Mouse (Mus musculus) liver, postnatal 0 days (tissue): ENCODE measurements at regions not wholly inside any gene's neighbourhood (a gene's known extent, or its start where the extent isn't known, plus 50 kb on each side); places are given as distances from the start of the nearest gene placed in this dataset.
"Not testable (repeated sequence)": the region's sequence is repeated elsewhere in the genome, so short reads cannot be mapped to it uniquely, and the experiment has no call there.

Experiments
- ATAC-seq: fragments of 200-750 bp; cut with Nextera tagmentation; 2 replicates; pipeline ENCODE4 v1.8.0; 2017; ENCODE audit warnings: mild to moderate bottlenecking, moderate library complexity
- DNase-seq: peaks from one replicate; pipeline ENCODE4 v3.0.0-alpha.2; 2016
- H3K27ac ChIP-seq: fragments of 300-500 bp; sonication (generic); 2 replicates; pipeline ENCODE4 v1.5.1; 2014; ENCODE audit warnings: antibody characterized with exemption, moderate library complexity, mild to moderate bottlenecking, low read depth
- H3K27me3 ChIP-seq: fragments of 300-500 bp; sonication (generic); 2 replicates; pipeline ENCODE4 v1.6.1; 2014; ENCODE audit warnings: low read length, control low read depth, mixed read lengths; ENCODE audit not compliant: insufficient read depth
- H3K36me3 ChIP-seq: fragments of 300-500 bp; sonication (generic); replicated peaks from 2 replicates; pipeline ENCODE4 v1.6.1; 2014; ENCODE audit warnings: mild to moderate bottlenecking, control low read depth, low read length, moderate library complexity, mixed read lengths; ENCODE audit not compliant: insufficient read depth
- H3K4me1 ChIP-seq: fragments of 300-500 bp; sonication (generic); 2 replicates; pipeline ENCODE4 v1.6.1; 2014; ENCODE audit warnings: antibody characterized with exemption, mild to moderate bottlenecking, control low read depth; ENCODE audit not compliant: insufficient read depth
- H3K4me2 ChIP-seq: fragments of 300-500 bp; sonication (generic); 2 replicates; pipeline ENCODE4 v1.6.1; 2014; ENCODE audit warnings: low read depth, mild to moderate bottlenecking, low read length, moderate library complexity, mixed read lengths
- H3K4me3 ChIP-seq: fragments of 300-500 bp; sonication (generic); 2 replicates; pipeline ENCODE4 v1.5.1; 2014; ENCODE audit warnings: low read depth, low read length
- H3K9ac ChIP-seq: fragments of 300-500 bp; sonication (generic); replicated peaks from 2 replicates; pipeline ENCODE4 v1.6.1; 2014; ENCODE audit warnings: mild to moderate bottlenecking, moderate library complexity
- H3K9me3 ChIP-seq: fragments of 300-500 bp; sonication (generic); 2 replicates; pipeline ENCODE4 v1.6.1; 2016; ENCODE audit warnings: mild to moderate bottlenecking, control low read depth, low read length, mixed read lengths
- CTCF ChIP-seq: sonication (generic); IDR thresholded peaks from 2 replicates; pipeline ENCODE4 v1.5.1; 2016; ENCODE audit warnings: antibody characterized with exemption, low read depth
- EP300 ChIP-seq: IDR thresholded peaks from 2 replicates; pipeline ENCODE4 v1.6.1; 2016; ENCODE audit warnings: antibody characterized with exemption, low read depth, mild to moderate bottlenecking
- WGBS: fragments of 180-500 bp; shearing (Covaris S2); extraction: QIAGEN DNeasy Blood & Tissue Kit; methylation state at CpG from one replicate; pipeline ENCODE4 v1.1.7; 2014; ENCODE audit not compliant: insufficient replicate concordance; 5-methylcytosine and 5-hydroxymethylcytosine counted together

GRCm38 (mm10) chr10:99581074-99581473, 178.4 kb downstream of the Csl start:
- H3K4me2 ChIP-seq, result no peak overlapping the region
- H3K27me3 ChIP-seq, result no peaks in the 10 kb centered on the region
- no peak overlapping the region for H3K9ac ChIP-seq
- H3K27ac ChIP-seq, result no peak overlapping the region
- H3K9me3 ChIP-seq, result no peaks in the 10 kb centered on the region
- no peak for TF ChIP-seq EP300
- TF ChIP-seq CTCF, result no peak
- no peaks in the 10 kb centered on the region for H3K36me3 ChIP-seq
- H3K4me3 ChIP-seq, result no peak overlapping the region
- H3K4me1 ChIP-seq, result peaks cover 4% of the 10 kb centered on the region; the same call in 1 of the 2 replicates
- ATAC-seq, result no peak
- DNase-seq, result peak; percentile 27
- WGBS, result 39% methylated on average over 8 of the region's 8 CpGs

- H3K4me2 ChIP-seq, result no peak overlapping the region
- H3K4me3 ChIP-seq, result no peak overlapping the region
- no peaks in the 10 kb centered on the region for H3K9me3 ChIP-seq
- WGBS, result 52% methylated on average over 2 of the region's 2 CpGs
- no peak overlapping the region for H3K9ac ChIP-seq
- ATAC-seq (no peak), DNase-seq (no peak)
- H3K36me3 ChIP-seq, result no peaks in the 10 kb centered on the region
- H3K4me1 ChIP-seq, result peaks cover 4% of the 10 kb centered on the region; the same call in 1 of the 2 replicates
- no peak for TF ChIP-seq CTCF
- TF ChIP-seq EP300, result no peak
- no peaks in the 10 kb centered on the region for H3K27me3 ChIP-seq
- H3K27ac ChIP-seq, result no peak overlapping the region
Observed at GRCm38 (mm10) chr10:99584855-99585254, 174.6 kb downstream of the Csl start.

GRCm38 (mm10) chr10:99592220-99592619, 167.2 kb downstream of the Csl start:
- no peak for ATAC-seq
- no peaks in the 10 kb centered on the region for H3K27me3 ChIP-seq
- DNase-seq, result no peak
- H3K4me1 ChIP-seq, result no peaks in the 10 kb centered on the region
- H3K4me2 ChIP-seq, result no peak overlapping the region
- TF ChIP-seq CTCF (no peak), EP300 (no peak)
- WGBS, result 21% methylated on average over 9 of the region's 9 CpGs
- no peaks in the 10 kb centered on the region for H3K9me3 ChIP-seq
- no peak overlapping the region for H3K4me3 ChIP-seq
- no peak overlapping the region for H3K27ac ChIP-seq
- no peaks in the 10 kb centered on the region for H3K36me3 ChIP-seq
- no peak overlapping the region for H3K9ac ChIP-seq

DNA sequence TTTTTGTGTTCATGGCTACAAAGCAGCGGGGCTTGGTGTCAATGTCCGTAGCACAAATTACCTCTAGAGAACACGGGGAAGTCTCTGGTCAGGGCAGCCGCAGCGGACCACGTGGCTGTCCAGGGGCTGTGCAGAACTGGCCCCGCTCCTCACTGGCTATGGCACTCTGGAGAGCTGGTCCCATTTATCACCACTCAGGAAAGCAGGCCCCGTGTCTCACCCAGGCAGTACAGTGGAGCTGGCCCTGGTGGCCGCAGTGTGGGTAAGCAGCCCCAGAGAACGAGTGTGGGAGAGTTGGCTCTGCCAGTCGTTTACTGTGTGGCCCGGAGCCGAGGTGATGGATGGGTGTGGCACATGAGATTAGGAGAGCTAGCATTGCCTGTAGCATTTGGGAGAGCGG, 163.8 kb downstream of the Csl start:
- Histone ChIP-seq H3K4me2 (no peak overlapping the region), H3K9me3 (no peaks in the 10 kb centered on the region), H3K27ac (no peak overlapping the region), H3K4me3 (no peak overlapping the region), H3K4me1 (no peaks in the 10 kb centered on the region), H3K9ac (no peak overlapping the region), H3K36me3 (no peaks in the 10 kb centered on the region), H3K27me3 (no peaks in the 10 kb centered on the region)
- DNase-seq (no peak), ATAC-seq (no peak)
- TF ChIP-seq CTCF (no peak), EP300 (no peak)
- 88% methylated on average over 14 of the region's 14 CpGs for WGBS

DNA sequence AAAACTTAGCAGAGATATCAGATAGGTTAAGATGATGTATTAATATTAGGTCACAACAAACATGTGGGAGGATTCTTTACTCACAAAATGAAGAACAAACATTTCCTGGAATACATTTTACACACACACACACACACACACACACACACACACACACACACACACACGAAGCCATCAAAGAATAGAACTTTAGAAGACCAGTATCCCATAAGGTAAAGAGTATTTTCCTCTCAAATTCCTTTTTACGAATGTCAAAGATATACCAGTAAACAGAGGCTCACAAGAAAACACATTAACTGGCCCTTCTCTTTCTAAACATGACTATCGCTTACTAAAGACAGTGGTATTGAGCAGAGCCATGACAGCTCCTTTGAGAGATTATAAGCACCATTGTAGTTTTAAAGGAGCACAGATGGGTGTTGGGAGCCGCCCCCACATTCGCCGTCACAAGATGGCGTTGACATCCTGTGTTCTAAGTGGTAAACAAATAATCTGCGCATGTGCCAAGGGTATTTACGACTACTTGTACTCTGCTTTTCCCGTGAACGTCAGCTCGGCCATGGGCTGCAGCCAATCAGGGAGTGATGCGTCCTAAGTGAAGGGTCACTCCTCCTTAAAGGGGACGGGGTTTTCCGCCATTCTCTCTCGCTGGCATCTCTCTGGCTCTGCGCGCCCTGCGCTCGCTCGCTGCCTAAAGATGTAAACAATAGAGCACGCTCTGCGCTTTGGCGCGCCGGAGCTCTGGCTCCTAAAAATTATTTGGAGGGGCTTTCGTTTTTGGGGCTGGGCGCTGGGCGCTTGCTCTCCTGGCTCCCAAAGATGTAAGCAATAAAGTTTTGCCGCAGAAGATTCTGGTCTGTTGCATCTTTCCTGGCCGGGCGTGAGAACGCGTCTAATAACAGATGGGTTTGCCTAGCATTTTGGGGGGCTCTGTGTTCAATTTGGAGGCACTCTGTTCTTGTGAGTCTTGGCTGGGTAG, 160.0 kb downstream of the Csl start:
- WGBS, result 47% methylated on average over 21 of the region's 34 CpGs
- H3K9ac ChIP-seq, H3K27me3 ChIP-seq, H3K9me3 ChIP-seq, H3K4me1 ChIP-seq, H3K36me3 ChIP-seq, DNase-seq: not testable (repeated sequence)
- ATAC-seq, result peak; percentile 55
- Histone ChIP-seq H3K4me2 (peak overlapping the region; percentile 26), H3K4me3 (peak overlapping the region; percentile 34), H3K27ac (peak overlapping the region; percentile 18; the same call in 1 of the 2 replicates)

- Histone ChIP-seq H3K27me3 (no peaks in the 10 kb centered on the region), H3K9ac (no peak overlapping the region), H3K4me2 (no peak overlapping the region), H3K9me3 (no peaks in the 10 kb centered on the region), H3K27ac (no peak overlapping the region), H3K36me3 (no peaks in the 10 kb centered on the region), H3K4me3 (no peak overlapping the region), H3K4me1 (no peaks in the 10 kb centered on the region)
- no peak for ATAC-seq
- WGBS, result 52% methylated on average over 5 of the region's 5 CpGs
- TF ChIP-seq CTCF, result no peak
- no peak for TF ChIP-seq EP300
- no peak for DNase-seq
Observed at GRCm38 (mm10) chr10:99602331-99602730, 157.1 kb downstream of the Csl start.

GRCm38 (mm10) chr10:99604172-99604571, 155.3 kb downstream of the Csl start:
- Histone ChIP-seq H3K4me3 (no peak overlapping the region), H3K9ac (no peak overlapping the region), H3K4me2 (no peak overlapping the region), H3K9me3 (no peaks in the 10 kb centered on the region), H3K4me1 (no peaks in the 10 kb centered on the region), H3K27ac (no peak overlapping the region), H3K27me3 (no peaks in the 10 kb centered on the region), H3K36me3 (no peaks in the 10 kb centered on the region)
- WGBS, result 69% methylated on average over 1 of the region's 1 CpGs
- DNase-seq (no peak), ATAC-seq (no peak)
- TF ChIP-seq CTCF (no peak), EP300 (no peak)
